Mouse (Mus musculus): ENCODE results near the gene Rora. TPM values are rescaled to one million over a fixed set of nuclear protein-coding genes. Genes with fewer than 3 reads are reported as not detected.
A peak's percentile ranks its signal among the peaks of the same experiment; 100 is the strongest.

The Rora gene
- total RNA-seq, 4 experiments from 2014 or later = 103 to 117 (median 104) TPM

GRCm38 (mm10) chr9:69334106-69334505, 680.5 kb downstream of the Rora start:
- no peak for DNase-seq (ENCODE audit: low spot score in 2 of 2)

GRCm38 (mm10) chr9:69336063-69336462, 682.5 kb downstream of the Rora start:
- no peak for DNase-seq (ENCODE audit: low spot score in 2 of 2)

GRCm38 (mm10) chr9:69339199-69339598, 685.6 kb downstream of the Rora start:
- DNase-seq (ENCODE audit: low spot score in 2 of 2) = no peak

- DNase-seq (ENCODE audit: low spot score in 2 of 2) = no peak
These were observed 686.2 kb downstream of the Rora start for GRCm38 (mm10) chr9:69339829-69340228.

- DNase-seq (ENCODE audit: low spot score in 2 of 2) = no peak
These were observed 686.8 kb downstream of the Rora start for GRCm38 (mm10) chr9:69340421-69340820.

GRCm38 (mm10) chr9:69343881-69344280, 690.3 kb downstream of the Rora start:
- no peak for DNase-seq (ENCODE audit: low spot score in 2 of 2)

GRCm38 (mm10) chr9:69345550-69345949, 692.0 kb downstream of the Rora start:
- no peak for DNase-seq (ENCODE audit: low spot score in 2 of 2)

GRCm38 (mm10) chr9:69347796-69348195, 694.2 kb downstream of the Rora start:
- no peak for DNase-seq (ENCODE audit: low spot score in 2 of 2)

GRCm38 (mm10) chr9:69349537-69349936, 696.0 kb downstream of the Rora start:
- no peak for DNase-seq (ENCODE audit: low spot score in 2 of 2)

GRCm38 (mm10) chr9:69354228-69354627, 700.6 kb downstream of the Rora start:
- no peak for DNase-seq (ENCODE audit: low spot score in 2 of 2)

GRCm38 (mm10) chr9:69357834-69358233, 704.2 kb downstream of the Rora start:
- DNase-seq (ENCODE audit: low spot score in 2 of 2) = peak in 1 of 2 experiments; percentile 22

GRCm38 (mm10) chr9:69358797-69359196, 705.2 kb downstream of the Rora start:
- no peak for DNase-seq (ENCODE audit: low spot score in 2 of 2)

- DNase-seq (ENCODE audit: low spot score in 2 of 2) = no peak
These were observed 708.4 kb downstream of the Rora start for GRCm38 (mm10) chr9:69361951-69362445.

GRCm38 (mm10) chr9:69362766-69363165, 709.2 kb downstream of the Rora start:
- peak in 1 of 2 experiments; percentile 43 for DNase-seq (ENCODE audit: low spot score in 2 of 2)

GRCm38 (mm10) chr9:69364117-69364516, 710.5 kb downstream of the Rora start:
- no peak for DNase-seq (ENCODE audit: low spot score in 2 of 2)

GRCm38 (mm10) chr9:69367055-69367454, 713.5 kb downstream of the Rora start:
- no peak for DNase-seq (ENCODE audit: low spot score in 2 of 2)

GRCm38 (mm10) chr9:69368071-69368470, 714.5 kb downstream of the Rora start:
- DNase-seq (ENCODE audit: low spot score in 2 of 2) = peak; percentile 59 to 60

- no peak for DNase-seq (ENCODE audit: low spot score in 2 of 2)
These were observed 717.6 kb downstream of the Rora start for GRCm38 (mm10) chr9:69371046-69371724.

GRCm38 (mm10) chr9:69372871-69373270, 719.3 kb downstream of the Rora start:
- no peak for DNase-seq (ENCODE audit: low spot score in 2 of 2)

GRCm38 (mm10) chr9:69376982-69377653, 723.5 kb downstream of the Rora start:
- no peak for DNase-seq (ENCODE audit: low spot score in 2 of 2)

GRCm38 (mm10) chr9:69377654-69378045, 724.1 kb downstream of the Rora start:
- DNase-seq (ENCODE audit: low spot score in 2 of 2) = no peak

- no peak for DNase-seq (ENCODE audit: low spot score in 2 of 2)
These were observed 727.0 kb downstream of the Rora start for GRCm38 (mm10) chr9:69380546-69380945.

GRCm38 (mm10) chr9:69381741-69382140, 728.2 kb downstream of the Rora start:
- DNase-seq (ENCODE audit: low spot score in 2 of 2) = no peak

All from gastrocnemius, adult 8-10 months (tissue).